Mouse (Mus musculus) cerebellum, adult 9-11 months (tissue): ENCODE data around the gene Dok5.

Experiments
- DNase-seq: peaks from one replicate; pipeline ENCODE4 v3.0.0; 2022

Gene Dok5

GRCm38 (mm10) chr2:170731632-170732561 lies at the start of gene Dok5:
TSS of gene Dok5 (plus strand) at chr2:170731807.
- DNase-seq, result peak; percentile 90

DNA sequence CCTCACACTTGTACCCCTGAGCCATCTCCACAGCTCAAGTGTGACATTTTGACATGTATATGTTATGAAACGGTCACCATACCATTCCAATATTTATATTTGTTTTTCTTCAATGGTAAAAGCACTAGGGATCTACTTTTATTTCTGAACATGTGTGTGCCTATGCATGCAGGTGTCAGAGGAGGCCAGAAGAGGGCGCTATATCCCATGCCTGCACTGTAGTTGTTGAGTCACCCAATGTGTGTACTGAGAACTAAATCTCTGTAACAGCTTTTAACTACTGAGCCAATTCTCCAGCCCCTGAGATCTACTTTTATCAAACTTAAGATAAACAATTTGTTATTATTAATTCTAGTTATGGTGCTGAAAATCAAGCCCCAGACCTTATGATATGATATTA lies 48.2 kb upstream of the Dok5 start:
- no peak for DNase-seq

- DNase-seq, result no peak
Measured at GRCm38 (mm10) chr2:170695071-170695936, 36.3 kb upstream of the Dok5 start.

DNA sequence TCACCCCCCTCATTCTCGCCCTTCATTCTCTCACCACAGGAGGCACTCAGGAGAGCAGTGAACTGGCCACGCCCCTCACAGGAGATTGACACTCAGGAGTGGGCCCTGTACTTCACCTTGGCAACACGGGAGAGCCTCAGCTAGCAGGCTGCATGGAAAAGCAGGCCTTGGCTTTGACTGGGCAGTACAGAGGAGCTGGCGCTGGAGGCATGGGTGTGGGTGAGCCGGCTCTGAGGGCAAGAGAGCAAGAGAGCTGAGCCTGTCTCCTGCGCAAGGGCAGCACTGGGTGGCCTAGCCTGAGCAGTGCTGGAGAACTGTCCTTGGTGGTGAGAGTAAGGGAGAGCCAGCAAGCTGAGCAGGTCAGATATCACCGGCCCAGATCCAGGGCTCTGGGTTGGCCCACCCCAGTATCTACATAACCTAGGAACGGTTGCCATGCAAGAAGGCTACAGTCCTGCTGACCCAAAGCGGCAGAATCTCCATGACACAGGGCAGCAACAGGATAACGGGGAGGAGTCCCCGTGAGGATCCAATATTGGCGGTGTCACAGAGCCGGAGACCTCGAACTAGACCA lies 35.6 kb upstream of the Dok5 start:
- DNase-seq, result no peak

DNA sequence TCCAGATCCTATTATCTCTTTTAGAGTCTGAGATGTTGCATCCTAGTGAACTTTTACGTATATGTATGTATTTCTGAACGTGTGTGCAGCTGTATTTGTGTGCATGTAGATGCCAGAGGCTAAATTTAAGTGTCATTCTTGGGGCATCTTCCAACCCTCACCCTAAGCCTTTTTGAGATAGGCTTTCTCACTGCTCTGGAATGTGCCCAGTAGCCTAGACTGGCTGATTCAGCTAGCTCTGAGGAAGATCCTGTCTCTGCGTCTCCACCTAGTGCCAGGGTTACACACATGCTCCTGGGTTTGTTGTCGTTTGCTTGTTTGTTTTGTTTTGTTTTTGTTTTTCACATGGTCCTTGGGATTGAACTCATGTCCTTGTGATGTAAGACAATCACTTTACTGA lies 31.1 kb upstream of the Dok5 start:
- no peak for DNase-seq

GRCm38 (mm10) chr2:170706488-170706887 lies 25.1 kb upstream of the Dok5 start:
- no peak for DNase-seq

DNA sequence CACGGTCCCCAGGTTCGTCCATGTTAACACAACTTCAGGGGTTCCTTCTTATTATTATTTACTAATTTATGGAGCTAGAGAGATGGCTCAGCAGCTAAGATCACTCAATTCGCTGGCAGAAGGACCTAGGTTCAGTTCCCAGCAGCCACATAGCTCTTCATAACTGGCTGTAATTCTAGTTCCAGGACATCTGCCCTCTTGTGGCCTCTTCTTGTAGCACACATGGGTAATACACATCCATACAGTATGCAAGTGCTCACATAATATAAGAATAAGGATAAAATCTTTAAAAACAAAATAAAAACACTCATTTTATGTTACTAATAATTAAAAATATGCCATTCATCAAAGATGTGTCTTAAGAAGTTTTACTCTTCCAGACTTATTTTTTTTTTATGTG lies 23.9 kb upstream of the Dok5 start:
- no peak for DNase-seq

DNA sequence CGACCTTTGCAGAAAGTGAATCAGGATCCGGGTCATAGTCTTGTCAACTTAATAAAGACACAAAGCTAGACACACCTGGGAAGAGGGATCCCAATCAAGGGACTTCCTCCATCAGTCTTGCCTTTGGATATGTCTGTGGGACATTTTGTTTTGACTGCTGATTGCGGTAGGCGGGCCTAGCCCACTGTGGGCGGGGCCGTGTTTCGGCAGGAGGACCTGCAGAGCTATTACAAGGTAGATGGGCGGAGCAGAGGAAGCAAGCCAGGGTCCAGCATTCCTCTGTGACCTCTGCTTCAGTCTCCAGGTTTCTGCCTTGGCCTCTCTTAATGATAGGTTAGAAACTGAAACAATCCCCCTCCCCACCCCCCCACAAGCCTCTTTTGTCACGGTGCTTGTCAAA lies 22.7 kb upstream of the Dok5 start:
- no peak for DNase-seq

GRCm38 (mm10) chr2:170712658-170713285 lies 18.8 kb upstream of the Dok5 start:
- no peak for DNase-seq

DNA sequence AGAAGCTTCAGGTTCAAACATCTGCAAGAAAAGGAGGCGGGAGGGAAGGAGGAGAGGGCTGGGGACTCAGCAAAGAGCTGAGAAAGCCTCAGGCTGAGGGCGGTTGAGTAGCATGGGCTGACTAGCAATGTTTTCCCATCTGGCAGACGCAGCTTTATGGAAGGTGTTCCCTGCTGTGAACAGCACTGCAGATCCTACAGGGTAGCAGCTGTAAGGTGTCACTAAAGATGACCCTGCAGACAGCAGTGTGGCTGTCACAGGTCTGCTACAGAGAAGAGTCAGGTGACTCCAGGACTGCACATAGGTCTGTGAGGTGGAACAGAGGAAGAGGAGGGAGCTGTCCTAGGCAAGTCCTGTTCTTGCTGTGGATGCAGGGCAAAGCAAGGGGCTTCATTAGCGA lies 11.2 kb upstream of the Dok5 start:
- no peak for DNase-seq

DNA sequence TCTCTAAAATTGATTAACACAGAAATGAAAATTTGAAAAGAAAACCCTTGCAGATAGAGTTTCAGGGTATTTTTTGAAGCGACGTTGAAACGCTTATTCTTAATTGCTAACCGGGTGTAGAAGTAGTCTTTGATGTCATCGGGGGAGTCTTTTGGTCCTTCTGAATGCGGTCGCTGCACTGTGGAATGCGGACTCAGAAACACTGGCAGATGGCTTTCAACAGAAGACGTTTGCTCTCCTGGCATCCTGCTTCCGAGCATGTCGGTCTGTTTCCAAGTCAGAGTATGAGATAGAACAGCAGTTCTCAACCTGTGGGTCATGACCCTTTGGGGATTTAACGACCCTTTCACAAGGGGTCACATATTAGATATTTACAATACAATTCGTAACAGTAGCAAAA lies 7.5 kb upstream of the Dok5 start:
- no peak for DNase-seq

- DNase-seq, result no peak
Measured at GRCm38 (mm10) chr2:170724716-170725115, 6.9 kb upstream of the Dok5 start.

DNA sequence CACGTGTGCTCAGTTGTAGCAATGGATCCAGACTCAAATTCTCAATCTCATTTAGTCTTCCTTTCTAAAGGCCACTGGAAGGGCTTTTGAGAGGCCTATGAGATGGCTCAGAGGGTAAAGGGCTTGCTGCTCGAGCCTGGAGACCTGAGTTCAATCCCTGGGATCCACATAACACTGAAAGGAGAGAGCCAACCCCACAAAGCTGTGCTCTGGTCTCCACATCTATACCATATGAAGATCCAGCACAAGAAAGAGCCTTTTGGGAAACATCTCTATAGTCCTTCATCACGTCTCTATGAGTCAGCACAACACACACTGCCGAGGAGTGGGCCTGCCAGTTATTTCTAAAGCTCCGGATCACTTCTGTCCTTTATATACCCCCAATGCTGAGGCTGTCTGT lies 5.8 kb upstream of the Dok5 start:
- DNase-seq, result no peak

GRCm38 (mm10) chr2:170726996-170727710 lies 4.5 kb upstream of the Dok5 start:
- no peak for DNase-seq

GRCm38 (mm10) chr2:170728864-170729263 lies 2.7 kb upstream of the Dok5 start:
- no peak for DNase-seq

GRCm38 (mm10) chr2:170729661-170730060 lies 1.9 kb upstream of the Dok5 start:
- DNase-seq, result no peak

GRCm38 (mm10) chr2:170730136-170730535 lies 1.5 kb upstream of the Dok5 start:
- DNase-seq, result no peak

DNA sequence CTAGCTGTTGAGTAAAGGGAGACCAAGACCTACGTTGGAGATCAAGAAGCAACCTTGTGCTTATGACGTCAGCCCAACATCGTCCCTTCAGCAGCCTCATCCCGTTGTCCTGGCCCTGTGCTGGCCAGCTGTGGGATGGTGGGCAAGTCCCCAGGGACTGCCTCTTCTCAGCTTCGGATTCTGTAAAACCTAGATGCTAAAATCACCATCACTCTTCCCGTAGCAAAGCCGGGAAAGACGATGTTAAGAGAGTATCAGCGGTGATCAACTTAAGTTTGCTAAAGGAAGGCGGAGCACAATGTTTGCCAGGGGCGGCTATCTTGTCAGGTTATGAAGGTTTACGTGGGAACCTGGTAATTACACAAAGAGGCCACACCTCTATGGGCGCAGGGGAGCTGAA lies 826 bp upstream of the Dok5 start:
- peak; percentile 44 for DNase-seq

GRCm38 (mm10) chr2:170731205-170731604 lies 402 bp upstream of the Dok5 start:
- DNase-seq, result no peak

GRCm38 (mm10) chr2:170733671-170734070 lies 2.1 kb downstream of the Dok5 start:
- no peak for DNase-seq

DNA sequence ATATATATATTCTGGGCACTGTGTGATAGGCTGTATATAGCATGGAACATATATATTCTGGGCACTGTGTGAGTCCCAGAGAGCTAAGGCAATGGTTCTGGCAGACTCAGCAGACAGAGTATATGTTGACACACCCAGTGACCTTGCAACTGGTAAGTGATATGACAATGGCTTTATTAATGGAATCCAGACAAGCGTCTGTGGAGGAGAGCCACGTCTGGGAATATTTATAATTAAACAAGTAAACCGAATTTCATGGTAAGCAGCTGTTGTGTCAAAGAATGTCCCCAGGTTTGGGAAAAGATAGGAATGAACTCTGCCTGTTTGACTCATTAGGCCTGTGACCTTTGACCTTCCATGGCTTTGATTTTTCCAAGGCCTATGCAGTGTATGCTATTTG lies 2.8 kb downstream of the Dok5 start:
- DNase-seq, result no peak

DNA sequence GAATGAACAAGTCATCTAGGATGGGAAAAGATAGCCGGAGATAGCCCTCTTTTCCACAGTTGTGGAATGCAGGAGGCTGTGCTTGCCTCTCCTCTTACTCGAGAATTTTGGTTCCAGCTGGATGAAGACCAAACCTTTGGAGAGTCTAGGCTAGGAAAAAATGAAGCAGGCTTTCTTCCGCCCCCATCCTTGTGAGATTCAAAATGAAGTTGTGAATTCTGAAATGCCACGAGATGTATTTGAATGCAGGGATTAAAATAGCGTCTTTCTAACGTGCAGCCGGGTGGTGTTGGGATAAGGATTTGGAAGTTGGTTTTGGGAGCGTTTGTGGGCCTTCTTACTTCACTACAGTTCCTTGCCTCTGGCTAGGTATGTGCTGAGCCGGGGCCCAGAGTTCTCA lies 6.8 kb downstream of the Dok5 start:
- DNase-seq, result no peak
